Mouse (Mus musculus) lung, postnatal 4 days (tissue): ENCODE measurements around the gene Mindy3.
"Not testable (repeated sequence)": the region's sequence is repeated elsewhere in the genome, so short reads cannot be mapped to it uniquely, and the experiment has no call there.

Experiments
- DNase-seq, 2 experiments: peaks; one replicate each; pipeline ENCODE4 v3.0.0; 2021

Gene Mindy3

DNA sequence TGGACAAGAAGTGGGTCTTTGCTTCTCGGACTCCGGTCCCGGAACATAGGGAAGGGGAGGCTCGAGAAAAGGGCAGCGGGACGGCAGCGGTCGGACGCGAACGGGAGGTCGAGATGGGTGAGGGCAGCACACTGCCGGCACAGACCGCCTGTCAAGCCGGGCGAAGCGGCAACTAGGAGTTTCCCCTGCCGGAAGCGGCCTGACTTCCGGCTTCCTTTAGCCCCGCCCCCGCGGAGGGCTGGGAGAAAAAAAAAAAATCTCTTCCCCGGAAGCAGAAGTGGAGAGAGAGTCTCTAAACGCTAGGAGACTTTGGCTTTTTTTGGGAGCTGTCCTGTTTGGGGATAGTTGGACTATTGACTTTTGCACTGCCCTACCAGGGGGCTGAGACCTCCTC is at the start of gene Mindy3:
Gene Mindy3 (minus strand): TSS at position 209 of the 394 bp plus-strand sequence.
- peak; percentile 94 for DNase-seq

DNA sequence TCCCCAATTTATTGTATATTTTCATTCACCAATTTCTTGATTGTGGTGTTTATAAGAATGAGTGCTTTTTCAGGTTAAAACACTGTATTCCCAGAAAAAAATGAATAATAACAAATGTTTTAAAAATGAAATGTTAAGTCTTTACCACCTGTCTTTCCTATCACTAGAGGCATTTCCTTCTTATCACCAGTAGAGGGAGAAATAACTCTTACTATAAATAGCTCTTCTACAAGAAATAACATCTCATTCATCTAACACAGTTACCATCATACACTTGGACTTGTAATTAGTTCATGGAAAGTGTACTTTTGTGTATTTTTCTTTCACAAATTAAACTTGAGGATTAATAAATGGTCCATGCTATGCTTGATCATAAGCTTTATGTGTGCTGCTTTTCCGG is 40.5 kb upstream of the Mindy3 start:
- no peak for DNase-seq

DNA sequence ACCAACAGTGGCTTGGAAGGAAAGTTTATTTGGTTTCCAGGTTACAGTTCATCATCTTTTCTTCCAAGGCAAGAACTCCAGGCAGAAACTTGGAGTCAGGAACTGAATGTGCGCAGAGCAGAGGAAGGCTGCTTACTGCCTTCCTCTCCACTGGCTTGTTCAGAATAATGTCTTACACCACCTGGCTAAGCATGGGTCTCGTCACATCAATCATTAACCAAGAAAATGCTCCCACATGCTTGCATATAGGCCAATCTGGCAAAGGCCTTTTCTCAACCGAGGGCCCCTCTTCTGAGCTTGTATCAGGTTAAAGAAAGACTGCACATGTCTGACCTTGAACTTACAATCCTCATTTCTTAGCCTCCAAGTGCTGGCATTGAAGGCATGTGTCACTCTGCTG is 30.8 kb upstream of the Mindy3 start:
- DNase-seq = no peak

DNA sequence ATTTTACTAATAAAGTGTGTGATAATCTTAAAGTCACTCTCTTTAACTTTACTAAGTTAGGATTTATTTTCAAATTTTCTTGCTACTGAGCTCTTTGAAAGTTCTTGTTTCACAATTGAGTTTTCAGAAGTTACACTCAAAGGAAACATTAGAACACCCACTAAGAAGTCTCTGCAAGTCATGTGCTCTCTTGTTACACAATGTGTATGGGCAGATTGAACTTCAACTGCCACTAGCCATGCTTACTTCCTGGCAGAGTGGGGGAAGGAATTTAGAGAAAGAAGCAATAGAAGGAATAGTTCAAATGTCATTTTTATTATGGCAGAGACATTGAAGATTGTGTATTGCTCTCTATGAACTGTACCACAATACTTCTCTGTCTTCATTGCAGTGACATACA is 20.9 kb upstream of the Mindy3 start:
- no peak for DNase-seq

DNA sequence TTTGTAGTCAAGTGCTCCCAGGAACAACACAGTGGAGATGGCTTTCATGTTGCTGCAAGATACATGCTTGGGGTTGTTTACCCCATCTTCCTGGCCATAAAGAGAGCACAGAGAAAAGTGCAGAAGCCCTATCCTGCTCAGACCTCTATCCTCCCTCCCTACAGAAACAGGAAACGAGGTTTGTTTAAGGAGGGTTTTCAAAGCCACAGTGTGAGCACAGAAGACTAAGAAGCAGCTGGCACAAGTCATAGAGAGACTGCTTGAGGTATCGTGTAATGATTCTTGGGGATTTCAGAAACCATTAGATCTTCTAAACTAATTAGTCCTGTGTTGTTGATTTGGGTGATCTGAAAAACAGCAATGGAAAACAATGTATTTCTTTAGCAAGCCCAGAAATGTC is 20.3 kb upstream of the Mindy3 start:
- no peak for DNase-seq

DNA sequence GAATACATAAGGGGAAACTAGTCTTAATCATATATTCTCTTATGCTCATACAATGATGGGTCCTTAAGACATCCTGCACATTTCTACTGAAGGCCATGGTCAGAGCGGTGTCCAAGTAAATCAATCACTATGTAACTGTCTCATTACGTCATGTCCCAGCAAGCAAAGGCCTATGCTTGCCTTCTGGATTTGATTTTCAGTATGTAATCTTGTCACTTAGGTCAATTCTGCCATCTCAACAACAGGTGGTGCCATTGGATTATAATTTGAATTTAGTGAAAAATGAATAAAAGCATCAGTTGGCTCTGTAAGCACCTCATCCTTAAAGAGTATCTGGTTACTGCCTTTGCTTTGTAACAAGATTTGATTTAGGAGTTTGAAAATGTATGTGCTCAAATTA is 18.9 kb upstream of the Mindy3 start:
- DNase-seq = no peak

DNA sequence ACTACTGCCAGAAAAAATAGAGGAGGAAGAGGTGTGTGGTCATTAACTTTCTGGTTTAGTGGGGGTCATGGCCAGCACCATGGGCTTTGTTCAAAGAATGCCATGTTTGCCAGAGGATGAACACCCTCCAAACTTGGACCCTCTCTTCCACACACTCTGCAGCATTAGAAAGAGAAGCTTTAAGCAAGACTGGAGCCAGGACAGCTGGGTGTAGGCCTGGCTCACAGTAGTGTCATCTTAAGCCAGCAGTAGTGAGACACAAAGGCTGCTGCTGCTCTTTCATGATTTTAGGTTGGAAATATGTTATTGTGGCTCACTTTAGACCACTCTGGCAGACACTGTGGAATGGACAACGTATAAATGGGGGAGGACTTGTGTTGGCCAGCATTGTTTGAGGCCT is 12.8 kb upstream of the Mindy3 start:
- peak in 1 of 2 experiments; percentile 27 for DNase-seq

DNA sequence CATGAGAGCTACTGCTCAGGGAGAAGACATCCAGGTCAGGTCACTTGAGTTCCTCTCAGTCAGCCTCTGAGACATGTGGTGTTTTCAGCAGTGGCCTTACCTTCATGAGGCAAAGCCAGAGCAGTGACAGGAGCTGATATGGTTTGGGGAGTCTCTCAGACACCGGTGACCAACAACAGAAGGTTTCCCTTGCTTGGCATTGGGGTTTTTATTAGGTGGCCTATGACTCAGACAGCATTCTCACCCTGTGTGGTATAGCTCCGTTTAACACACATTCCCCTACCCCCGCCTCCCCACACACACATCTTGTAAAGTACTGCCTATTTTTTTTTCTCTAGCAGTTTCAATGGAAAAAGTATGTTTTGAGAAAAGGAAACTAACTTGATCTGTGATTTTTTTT is 5.1 kb upstream of the Mindy3 start:
- no peak for DNase-seq

DNA sequence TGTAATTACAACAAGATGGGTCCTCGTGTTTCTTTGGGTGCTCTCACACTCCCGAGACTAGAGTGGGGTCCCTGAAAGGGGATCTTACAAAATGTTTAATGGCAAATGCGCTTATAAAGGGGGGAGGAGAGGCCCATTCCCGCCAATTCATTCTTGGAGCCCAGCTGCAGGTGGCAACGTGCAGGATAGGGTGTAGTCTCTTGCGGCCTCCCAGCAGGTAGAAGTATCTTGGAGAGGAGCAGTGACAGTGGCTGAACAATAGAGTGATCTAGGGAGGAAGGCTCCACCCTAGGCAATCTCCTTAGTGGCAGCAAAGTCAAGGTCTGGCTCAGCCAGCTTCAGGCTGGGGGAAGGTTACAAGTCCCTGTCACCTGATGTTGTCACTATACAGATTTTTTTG is 4.2 kb upstream of the Mindy3 start:
- not testable (repeated sequence) for DNase-seq

DNA sequence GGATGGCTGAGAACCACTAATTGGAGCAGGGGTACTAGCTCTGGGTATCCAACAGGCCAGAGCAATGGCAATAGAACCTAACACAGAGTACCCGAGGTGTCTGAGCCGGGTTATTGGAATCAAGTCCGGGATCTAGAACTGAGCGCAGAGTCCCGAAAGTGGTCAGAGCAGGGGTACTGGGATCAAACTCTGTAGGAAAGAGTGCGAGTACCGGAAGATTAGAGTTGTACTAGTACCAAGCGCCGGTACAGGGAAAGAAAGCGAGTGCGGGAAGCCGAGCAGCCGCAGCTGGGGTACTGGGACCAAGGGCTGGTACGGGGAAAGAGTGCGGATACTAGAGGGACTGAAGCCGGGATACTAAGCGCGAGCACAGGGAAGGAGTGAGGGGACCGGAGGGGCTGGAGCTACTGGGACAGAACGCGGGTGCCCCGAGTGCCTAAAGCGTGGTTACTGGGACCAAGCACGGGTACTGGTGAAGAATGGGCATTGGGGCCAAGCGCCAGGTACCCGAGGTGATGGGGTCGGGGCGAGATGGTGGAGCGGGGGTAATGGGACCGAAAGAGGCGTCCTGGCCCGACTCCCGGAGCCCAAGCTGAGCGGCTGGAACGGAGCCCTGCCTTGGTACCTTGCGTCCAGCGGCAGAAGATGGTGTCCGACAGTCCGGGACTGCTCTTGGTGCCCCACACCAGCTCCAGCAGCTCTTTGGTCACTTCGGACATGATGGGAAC is 572 bp downstream of the Mindy3 start:
- no peak for DNase-seq

DNA sequence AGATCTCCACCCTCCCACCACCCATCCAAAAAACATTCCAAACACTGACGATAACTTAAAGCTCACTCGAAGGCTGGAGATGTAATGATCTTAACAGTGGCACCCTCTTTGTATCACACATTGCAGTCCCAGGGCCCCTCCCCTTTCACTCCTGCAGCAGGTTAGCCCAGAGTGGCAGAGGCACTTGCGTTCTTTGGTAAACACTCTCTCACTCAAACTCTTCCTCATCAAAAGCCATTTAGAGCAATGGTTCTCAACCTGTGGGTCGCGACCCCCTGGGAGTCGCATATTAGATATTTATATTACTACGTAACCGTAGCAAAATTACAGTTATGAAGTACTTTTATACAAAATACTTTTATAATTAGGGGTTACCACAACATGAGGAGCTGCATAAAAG is 1.1 kb downstream of the Mindy3 start:
- no peak for DNase-seq

DNA sequence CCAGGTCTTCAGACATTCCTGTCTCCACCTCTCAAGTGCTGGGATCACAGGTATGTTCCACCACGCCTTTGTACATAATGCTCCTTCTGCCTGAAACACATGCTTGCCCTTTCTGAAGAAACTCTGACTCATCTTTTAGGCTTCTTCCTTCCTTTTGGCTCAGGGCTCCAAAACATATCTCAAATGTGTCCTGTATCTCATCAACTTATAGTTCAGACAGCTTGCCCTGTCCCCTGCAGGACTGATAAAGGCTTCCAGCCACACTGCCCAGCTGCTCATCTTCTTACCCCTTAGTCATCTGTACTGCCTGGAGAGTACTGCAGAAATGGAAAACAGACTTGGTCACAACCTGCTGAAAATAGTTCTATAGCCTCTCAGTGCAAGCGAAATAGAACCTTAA is 7.0 kb downstream of the Mindy3 start:
- DNase-seq = no peak

DNA sequence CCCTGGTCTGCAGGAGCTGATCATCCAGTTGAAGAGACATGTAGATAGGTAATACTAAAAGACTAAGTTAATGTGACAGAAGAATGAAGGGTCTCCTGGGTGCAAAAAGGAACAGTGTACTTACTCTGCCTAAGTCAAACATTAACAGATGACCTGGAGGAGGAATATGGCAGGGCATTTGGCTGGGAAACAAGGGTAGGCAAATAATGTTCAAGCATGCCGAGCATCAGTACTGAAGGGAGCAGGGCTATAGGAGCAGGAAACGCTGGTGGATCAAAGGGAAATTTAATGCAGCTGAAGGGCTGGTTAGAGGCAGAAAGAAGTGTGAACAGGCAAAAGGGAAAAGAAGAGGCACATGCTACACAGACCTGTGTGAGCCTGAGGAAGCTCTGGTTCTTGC is 8.1 kb downstream of the Mindy3 start:
- no peak for DNase-seq

DNA sequence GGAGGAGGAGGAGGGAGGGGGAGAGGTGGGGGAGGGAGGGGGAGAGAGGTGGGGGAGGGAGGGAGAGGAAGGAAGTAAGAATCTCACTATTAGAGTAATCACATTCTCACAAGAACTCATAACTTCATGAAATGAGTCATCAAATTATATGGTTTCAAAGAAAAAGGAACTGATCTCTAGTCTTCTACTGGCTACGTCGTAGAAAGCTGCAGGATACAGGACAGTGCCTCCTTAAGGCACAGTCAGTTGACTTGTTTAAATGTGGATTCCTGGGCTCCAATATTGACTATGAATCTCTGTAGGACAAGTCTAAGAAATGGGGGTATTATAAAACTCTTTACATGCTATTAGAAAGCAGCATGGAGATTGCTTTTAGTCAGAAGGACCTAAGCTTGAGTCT is 12.5 kb downstream of the Mindy3 start:
- no peak for DNase-seq

DNA sequence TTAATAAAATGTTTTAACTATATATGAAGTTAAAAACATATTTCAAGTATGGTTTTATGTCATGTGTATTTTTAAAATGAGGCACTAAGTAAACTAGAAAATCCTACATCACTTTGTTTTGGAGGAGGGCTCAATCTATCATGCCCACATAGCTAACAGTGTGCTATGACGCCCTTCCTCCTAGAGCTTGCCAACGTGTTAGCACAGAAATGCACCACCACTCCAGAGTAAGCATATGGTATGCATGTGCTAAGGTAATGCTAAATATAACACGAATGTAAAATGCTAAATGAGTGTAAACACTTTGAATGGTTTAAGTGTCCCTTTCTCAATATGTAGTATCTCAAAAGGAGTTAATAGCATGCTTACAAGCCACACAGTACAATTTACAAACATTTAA is 16.8 kb downstream of the Mindy3 start:
- DNase-seq = no peak

DNA sequence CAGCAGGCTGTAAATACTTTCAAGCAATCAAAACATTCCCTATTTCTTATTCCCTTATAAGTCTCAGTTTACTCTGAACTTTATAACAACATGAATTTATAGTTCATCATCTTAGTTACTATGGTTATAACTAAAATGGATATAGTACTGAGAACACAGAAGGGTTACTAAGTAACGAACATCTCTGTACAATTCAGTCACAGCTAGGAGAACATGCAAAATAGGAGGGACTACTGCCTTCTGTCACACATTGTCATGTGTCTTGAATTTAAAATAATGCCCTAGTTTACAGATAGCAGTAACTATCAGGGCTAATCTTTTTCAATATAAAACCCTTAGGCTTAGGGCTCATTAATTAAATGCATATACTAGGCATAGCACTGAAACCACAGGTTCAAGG is 18.1 kb downstream of the Mindy3 start:
- no peak for DNase-seq

DNA sequence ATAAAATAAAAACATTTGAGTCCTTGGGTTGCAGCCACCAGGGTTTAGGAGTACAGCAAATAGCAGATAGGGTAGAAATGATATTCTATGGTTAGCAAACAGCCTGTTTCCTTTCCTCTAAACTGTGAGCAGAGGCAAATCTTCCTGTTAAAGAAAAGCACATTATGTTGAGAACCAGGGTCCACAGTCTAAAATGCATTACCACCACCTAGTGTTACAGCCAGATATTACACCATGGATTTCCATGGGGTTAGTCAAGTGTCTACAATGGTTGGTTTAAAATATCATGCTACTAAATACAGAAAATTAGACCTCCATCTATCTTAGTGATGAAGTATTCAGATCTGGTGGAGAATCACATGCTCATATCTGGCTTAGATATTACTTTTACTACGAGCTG is 30.2 kb downstream of the Mindy3 start:
- DNase-seq = peak in 1 of 2 experiments; percentile 51

DNA sequence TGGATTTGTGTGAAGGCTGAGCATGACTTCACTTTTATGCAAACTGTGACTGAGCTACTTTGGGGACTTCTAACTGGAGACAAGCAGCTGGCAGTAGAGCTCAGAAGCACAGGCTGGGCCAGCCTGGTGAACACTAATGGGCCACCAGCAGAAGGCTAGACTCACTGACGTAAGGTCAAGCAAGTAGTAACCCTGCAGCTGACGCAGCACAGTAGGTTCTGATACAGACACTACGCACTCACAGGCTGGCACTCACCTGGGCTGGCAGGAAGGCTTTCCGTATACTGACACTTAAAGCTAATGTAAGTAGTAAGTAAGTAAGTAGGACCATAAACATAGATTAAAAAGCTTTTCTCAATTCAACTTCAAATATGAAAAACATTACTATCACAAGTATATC is 30.7 kb downstream of the Mindy3 start:
- DNase-seq = no peak

DNA sequence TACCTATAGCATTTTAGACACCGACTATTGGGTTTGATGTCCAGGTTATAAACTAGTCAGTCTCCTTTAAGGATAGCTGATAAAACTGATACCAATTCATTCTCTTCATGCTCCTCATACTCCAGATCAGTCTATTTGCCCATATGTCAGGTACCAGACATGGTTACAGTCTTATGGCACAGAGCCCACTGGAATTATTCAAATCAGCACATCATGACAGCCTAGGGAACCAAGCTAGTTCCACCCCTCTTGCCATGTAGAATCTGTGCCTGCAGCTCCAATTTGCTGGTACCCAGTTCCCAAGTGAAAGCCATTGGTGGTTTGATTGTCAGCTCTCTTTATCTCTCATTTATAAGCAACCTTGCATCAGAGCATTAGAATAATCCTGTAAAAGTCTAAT is 34.9 kb downstream of the Mindy3 start:
- no peak for DNase-seq

DNA sequence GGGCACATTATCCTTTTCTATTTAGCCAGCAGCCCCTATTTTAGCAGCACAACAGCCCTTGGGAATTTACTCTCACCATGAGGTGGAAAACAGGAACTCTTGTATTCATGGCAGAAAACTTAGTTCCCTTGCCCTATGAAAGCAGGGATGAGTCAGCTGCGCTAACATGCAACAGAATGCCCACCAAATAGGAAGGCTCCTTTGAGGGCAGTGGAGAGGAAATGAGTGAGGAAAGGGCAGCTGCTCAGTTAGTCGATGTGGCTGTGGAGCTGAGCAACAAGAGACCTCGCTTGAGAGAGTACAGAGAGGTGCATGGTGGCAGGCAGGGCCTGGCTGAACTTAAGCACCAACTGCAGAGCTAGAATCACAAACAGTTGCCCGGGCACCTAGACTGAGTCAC is 36.6 kb downstream of the Mindy3 start:
- DNase-seq = no peak

DNA sequence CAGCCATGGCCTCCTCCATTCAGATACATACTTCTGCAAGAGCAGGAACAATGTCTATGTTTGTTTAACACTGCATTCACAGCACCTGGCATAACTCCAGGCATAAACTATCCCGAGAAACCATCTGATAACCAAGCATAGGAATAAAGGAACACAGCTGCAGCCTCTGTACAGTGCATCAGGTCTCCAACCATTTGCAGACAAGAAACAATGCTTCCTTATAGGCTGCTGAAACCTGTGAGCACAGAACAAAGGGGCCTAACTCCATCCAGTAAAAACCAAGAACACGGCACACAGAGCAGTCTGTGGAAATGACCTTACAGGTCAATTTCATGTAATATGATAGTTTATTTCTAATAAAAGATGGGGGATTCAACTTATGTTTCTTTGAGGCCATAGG is 39.0 kb downstream of the Mindy3 start:
- no peak for DNase-seq

DNA sequence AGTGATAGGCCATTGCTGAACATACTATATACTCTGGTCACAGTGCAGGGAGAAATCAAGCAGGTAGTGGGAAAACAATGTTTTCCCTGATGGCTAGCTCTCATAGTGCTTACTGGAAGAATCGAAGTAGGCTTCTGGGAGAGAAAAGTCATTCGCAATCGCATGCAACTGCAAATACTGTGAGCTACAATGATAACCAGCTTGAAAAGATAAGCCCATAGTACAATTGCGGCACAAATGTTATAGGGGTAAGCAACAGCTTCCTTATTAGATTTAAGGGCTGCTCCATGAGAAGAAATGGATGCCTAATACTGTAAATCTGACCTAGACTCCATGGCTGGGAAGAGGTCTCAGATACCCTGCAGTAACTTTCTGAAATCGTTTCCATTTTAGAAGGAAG is 40.7 kb downstream of the Mindy3 start:
- no peak for DNase-seq

DNA sequence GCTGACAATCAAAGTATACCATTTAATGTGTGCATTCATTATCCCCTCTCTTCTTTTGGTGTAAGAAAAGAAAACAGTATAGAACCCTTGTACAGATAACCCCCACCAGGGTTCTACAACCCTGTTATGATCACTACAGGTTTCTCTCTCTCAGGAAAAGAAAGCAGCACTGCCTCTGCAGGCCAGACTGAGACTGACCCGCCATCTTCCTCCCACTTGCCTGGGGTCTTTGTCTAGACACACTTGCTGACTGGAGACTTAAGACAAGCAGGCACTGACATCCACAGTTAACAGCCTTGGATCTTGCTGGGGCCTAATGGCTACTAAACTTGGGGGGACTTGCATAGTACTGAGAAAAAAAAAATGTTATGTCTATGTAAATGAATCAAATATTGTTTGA is 42.2 kb downstream of the Mindy3 start:
- DNase-seq = no peak

DNA sequence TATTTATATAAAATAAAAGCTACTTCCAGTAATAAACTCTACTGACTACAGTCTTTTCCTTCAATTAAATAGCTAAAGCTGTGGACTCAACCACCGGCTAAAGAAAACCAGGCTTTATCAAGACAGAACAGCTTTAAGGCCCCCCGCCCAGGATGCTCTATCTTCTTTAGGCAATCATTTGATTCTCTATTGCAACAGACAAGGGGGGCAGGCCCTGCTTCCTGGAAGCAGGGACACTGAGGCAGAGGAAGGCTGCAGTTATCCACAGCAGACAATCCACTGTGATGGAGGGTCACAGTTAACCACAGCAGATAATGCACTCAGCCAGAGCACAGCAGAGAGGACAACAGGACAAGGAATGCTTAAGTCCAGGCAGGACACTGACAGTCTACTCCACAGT is 46.4 kb downstream of the Mindy3 start:
- DNase-seq = no peak

DNA sequence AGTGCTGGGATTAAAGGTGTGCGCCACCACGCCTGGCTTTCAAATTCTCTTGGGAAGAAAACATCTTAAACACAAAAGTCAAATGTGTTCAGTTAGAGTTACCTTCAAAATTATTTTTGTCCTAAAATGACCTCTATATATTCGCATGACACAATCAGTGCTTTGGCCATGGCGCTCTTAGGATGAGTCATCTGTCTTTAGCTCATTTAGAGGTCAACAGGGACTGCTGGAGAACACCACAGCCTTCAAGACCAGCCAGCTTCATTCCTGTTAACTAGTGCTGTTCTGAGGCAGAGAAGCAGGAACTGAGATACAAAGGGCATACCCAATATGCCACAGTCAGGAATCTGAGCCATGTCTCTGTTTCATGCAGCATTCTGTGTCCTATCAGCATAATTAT is 47.9 kb downstream of the Mindy3 start:
- no peak for DNase-seq

DNA sequence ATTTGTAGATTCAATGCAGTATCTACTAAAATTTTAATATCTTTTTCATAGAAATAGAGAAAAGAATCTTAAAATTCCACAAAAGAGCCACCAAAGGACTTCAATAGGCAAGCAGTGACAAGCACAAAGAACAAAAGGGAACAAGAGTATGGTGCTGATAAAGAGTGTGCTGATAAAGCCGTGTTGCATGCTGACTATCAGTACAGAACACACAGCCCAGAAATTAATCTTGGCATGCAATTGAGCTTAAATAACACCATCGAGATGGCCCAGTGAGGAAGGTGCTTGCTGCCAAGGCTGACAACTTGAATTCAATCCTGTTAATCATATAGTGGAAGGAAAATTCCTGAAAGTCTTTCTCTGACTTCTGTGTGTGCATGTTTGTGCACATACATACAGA is 50.8 kb downstream of the Mindy3 start:
- DNase-seq = no peak
